Mouse (Mus musculus) testis, adult 2 months (tissue): ENCODE data around the gene 1700025B11Rik.

Experiments used
- CTCF ChIP-seq: fragments of 200-500 bp; IDR thresholded peaks from 2 replicates; pipeline ENCODE4 v1.5.1; 2012; ENCODE audit warnings: low read depth, mild to moderate bottlenecking, inconsistent platforms, low read length, moderate library complexity; ENCODE audit not compliant: control insufficient read depth, insufficient read depth, insufficient replicate concordance
- POLR2A ChIP-seq: fragments of 200-500 bp; IDR thresholded peaks from 2 replicates; pipeline ENCODE4 v1.6.1; 2012; ENCODE audit warnings: low read depth, mild to moderate bottlenecking, inconsistent platforms, low read length, moderate library complexity; ENCODE audit not compliant: control insufficient read depth

- TF ChIP-seq CTCF = no peak
- no peak for TF ChIP-seq POLR2A
Observed at GRCm38 (mm10) chr15:77563219-77563618, 1.5 kb upstream of the 1700025B11Rik start.
